In genomic region chr5:71747411-71747810, GRCm38 (mm10) we compare ENCODE assay signal across 26 mouse cellular contexts.
DNase-seq lines count a peak whose midpoint lies in the region; ATAC-seq lines count a peak whose summit lies in the region.
"Had no signal": no experiment of that assay in that cellular context is flagged by ENCODE, and none has a peak within 500 bp of the region (broad histone marks: within the 10 kb centered on the region; RNA-seq: fewer than 3 reads in every experiment).

No protein-coding gene starts in this region.

- H3K9ac ChIP-seq in forebrain, embryonic 16.5 days (replicated peaks; ENCODE audit: low read depth, low read length): no peak overlapping the region
- H3K9ac ChIP-seq: heart, embryonic 13.5 days; hindbrain, embryonic 14.5 days had no signal

- no peaks in the 10 kb centered on the region for H3K27me3 ChIP-seq in forebrain, embryonic 16.5 days (replicated peaks; ENCODE audit: control insufficient read depth, insufficient read depth, low read length)
- H3K27me3 ChIP-seq in forebrain, embryonic 10.5 days (ENCODE audit: poor library complexity, severe bottlenecking): no peaks in the 10 kb centered on the region
- H3K27me3 ChIP-seq: CH12.LX; heart, embryonic 13.5 days had no signal

- no peaks in the 10 kb centered on the region for H3K9me3 ChIP-seq in forebrain, embryonic 16.5 days (ENCODE audit: control insufficient read depth, low read length)
- no peaks in the 10 kb centered on the region for H3K9me3 ChIP-seq in forebrain, embryonic 10.5 days
- H3K9me3 ChIP-seq: G1E; heart, embryonic 10.5 days; heart, embryonic 13.5 days had no signal

- ATAC-seq in forebrain, embryonic 16.5 days: peak; percentile 62; the same call in 1 of the 2 replicates
- ATAC-seq: hindbrain, postnatal 0 days; inflammation-experienced regulatory T-cells, adult 6 months; intestine, embryonic 16.5 days; Patski had no signal

- H3K4me2 ChIP-seq in forebrain, embryonic 16.5 days (ENCODE audit: low read length): no peak overlapping the region
- H3K4me2 ChIP-seq: heart, embryonic 13.5 days; hindbrain, embryonic 14.5 days had no signal

- 61% methylated on average over 2 of the region's 2 CpGs for WGBS in forebrain, embryonic 16.5 days
- 78% methylated on average over 2 of the region's 2 CpGs for WGBS in forebrain, embryonic 10.5 days

- H3K4me1 ChIP-seq in forebrain, embryonic 16.5 days (replicated peaks; ENCODE audit: control insufficient read depth, insufficient read depth, low read length): no peaks in the 10 kb centered on the region
- no peaks in the 10 kb centered on the region for H3K4me1 ChIP-seq in forebrain, embryonic 10.5 days
- H3K4me1 ChIP-seq: heart, embryonic 10.5 days; heart, embryonic 13.5 days had no signal

- H3K4me3 ChIP-seq in forebrain, embryonic 16.5 days (replicated peaks; ENCODE audit: low read length): no peak overlapping the region
- H3K4me3 ChIP-seq in forebrain, embryonic 10.5 days: no peak overlapping the region
- H3K4me3 ChIP-seq: heart, embryonic 10.5 days; heart, embryonic 13.5 days had no signal

- no peak for DNase-seq in forebrain, embryonic 10.5 days (ENCODE audit: extremely low spot score, low spot score)
- peak; percentile 13 to 59 for DNase-seq in layer of hippocampus, adult 18-20 months (ENCODE audit: low spot score in 2 of 2)
- no peak for DNase-seq in layer of hippocampus, postnatal 25 days (ENCODE audit: extremely low spot score in 1 of 2, low spot score in 1 of 2)
- DNase-seq in brain, adult 2 months (ENCODE audit: low read depth, low spot score): peak; percentile 48
- DNase-seq in cerebellum, postnatal 25 days: no peak
- DNase-seq: adrenal gland, postnatal 10 days; adrenal gland, postnatal 36 days; B cell, adult 2 months; cerebellum, adult 11-12 months; cerebellum, adult 8-10 months; cerebellum, postnatal 10 days; gastrocnemius, postnatal 25 days; heart, adult 18-20 months; heart, postnatal 14 days; heart, postnatal 4 days; kidney, adult 18-20 months had no signal

- H3K36me3 ChIP-seq in forebrain, embryonic 16.5 days (ENCODE audit: control insufficient read depth, insufficient read depth): no peaks in the 10 kb centered on the region
- no peaks in the 10 kb centered on the region for H3K36me3 ChIP-seq in forebrain, embryonic 10.5 days (replicated peaks)
- H3K36me3 ChIP-seq: G1E; heart, embryonic 10.5 days; heart, embryonic 13.5 days had no signal

- no peak overlapping the region for H3K27ac ChIP-seq in forebrain, embryonic 16.5 days (ENCODE audit: low read length)
- no peak overlapping the region for H3K27ac ChIP-seq in forebrain, embryonic 10.5 days
- H3K27ac ChIP-seq: heart, embryonic 10.5 days; heart, embryonic 13.5 days; hindbrain, embryonic 14.5 days; hindbrain, postnatal 0 days had no signal

Comparison
In these comparisons a context has a peak if more than half of its experiments do, and no peak if none do; other contexts are left out.
1. DNase-seq: peak in layer of hippocampus, adult 18-20 months (2 of 2) and brain, adult 2 months (single experiment); none in forebrain, embryonic 10.5 days (single experiment), layer of hippocampus, postnatal 25 days (0 of 2) and cerebellum, postnatal 25 days (0 of 2).